Mouse (Mus musculus): ENCODE results near the gene A730049H05Rik. TPM values are rescaled to one million over a fixed set of nuclear protein-coding genes. Genes with fewer than 3 reads are reported as not detected.

The A730049H05Rik gene
- polyA plus RNA-seq, 1 experiment from 2014 or later = 0.73 TPM

GRCm38 (mm10) chr6:92882446-92882845, 66.2 kb downstream of the A730049H05Rik start:
- Histone ChIP-seq H3K36me3 (ENCODE audit: control insufficient read depth, insufficient read depth, low read length) (peaks cover 57% of the 10 kb centered on the region), H3K4me3 (ENCODE audit: low read length) (no peak overlapping the region), H3K4me1 (replicated peaks; ENCODE audit: control insufficient read depth, insufficient read depth, low read length) (no peaks in the 10 kb centered on the region), H3K9me3 (ENCODE audit: control insufficient read depth, low read length) (no peaks in the 10 kb centered on the region), H3K9ac (ENCODE audit: low read length) (no peak overlapping the region), H3K27ac (ENCODE audit: low read length) (no peak overlapping the region), H3K27me3 (ENCODE audit: control insufficient read depth, insufficient read depth, low read depth, low read length) (no peaks in the 10 kb centered on the region), H3K4me2 (ENCODE audit: low read depth, low read length) (no peak overlapping the region)
- WGBS = 76% methylated on average over 5 of the region's 5 CpGs
- no peak for ATAC-seq (ENCODE audit: low read depth)

- H3K27me3 ChIP-seq (ENCODE audit: control insufficient read depth, insufficient read depth, low read depth, low read length) = no peaks in the 10 kb centered on the region
- WGBS = 74% methylated on average over 9 of the region's 9 CpGs
- no peaks in the 10 kb centered on the region for H3K9me3 ChIP-seq (ENCODE audit: control insufficient read depth, low read length)
- no peak overlapping the region for H3K4me3 ChIP-seq (ENCODE audit: low read length)
- peaks cover 54% of the 10 kb centered on the region for H3K36me3 ChIP-seq (ENCODE audit: control insufficient read depth, insufficient read depth, low read length)
- no peak for ATAC-seq (ENCODE audit: low read depth)
- H3K9ac ChIP-seq (ENCODE audit: low read length) = no peak overlapping the region
- no peaks in the 10 kb centered on the region for H3K4me1 ChIP-seq (replicated peaks; ENCODE audit: control insufficient read depth, insufficient read depth, low read length)
- H3K27ac ChIP-seq (ENCODE audit: low read length) = no peak overlapping the region
- no peak overlapping the region for H3K4me2 ChIP-seq (ENCODE audit: low read depth, low read length)
Measured at GRCm38 (mm10) chr6:92883131-92883900, 67.0 kb downstream of the A730049H05Rik start.

- H3K9me3 ChIP-seq (ENCODE audit: control insufficient read depth, low read length) = no peaks in the 10 kb centered on the region
- H3K27ac ChIP-seq (ENCODE audit: low read length) = no peak overlapping the region
- no peak overlapping the region for H3K4me3 ChIP-seq (ENCODE audit: low read length)
- no peak overlapping the region for H3K4me2 ChIP-seq (ENCODE audit: low read depth, low read length)
- peaks cover 54% of the 10 kb centered on the region for H3K36me3 ChIP-seq (ENCODE audit: control insufficient read depth, insufficient read depth, low read length)
- H3K4me1 ChIP-seq (replicated peaks; ENCODE audit: control insufficient read depth, insufficient read depth, low read length) = no peaks in the 10 kb centered on the region
- ATAC-seq (ENCODE audit: low read depth) = no peak
- H3K27me3 ChIP-seq (ENCODE audit: control insufficient read depth, insufficient read depth, low read depth, low read length) = no peaks in the 10 kb centered on the region
- 40% methylated on average over 1 of the region's 1 CpGs for WGBS
- H3K9ac ChIP-seq (ENCODE audit: low read length) = no peak overlapping the region
Measured at GRCm38 (mm10) chr6:92891535-92891934, 75.3 kb downstream of the A730049H05Rik start.

Other genes with a start within 250 kb of the A730049H05Rik start
- 8.1 and 8.3 TPM in 2 replicates for gene Prickle2, start 110.3 kb upstream of the A730049H05Rik start, polyA plus RNA-seq (2015; fragmentation: Nextera tagmentation; extraction: Ambion mirVana)
- gene Gm15737, start 52.9 kb downstream of the A730049H05Rik start, polyA plus RNA-seq (2015; fragmentation: Nextera tagmentation; extraction: Ambion mirVana) = 0.05 and 0.19 TPM in 2 replicates
- 13.8 and 16.2 TPM in 2 replicates for gene Adamts9, start 127.0 kb downstream of the A730049H05Rik start, polyA plus RNA-seq (2015; fragmentation: Nextera tagmentation; extraction: Ambion mirVana)